In the genomic region with DNA sequence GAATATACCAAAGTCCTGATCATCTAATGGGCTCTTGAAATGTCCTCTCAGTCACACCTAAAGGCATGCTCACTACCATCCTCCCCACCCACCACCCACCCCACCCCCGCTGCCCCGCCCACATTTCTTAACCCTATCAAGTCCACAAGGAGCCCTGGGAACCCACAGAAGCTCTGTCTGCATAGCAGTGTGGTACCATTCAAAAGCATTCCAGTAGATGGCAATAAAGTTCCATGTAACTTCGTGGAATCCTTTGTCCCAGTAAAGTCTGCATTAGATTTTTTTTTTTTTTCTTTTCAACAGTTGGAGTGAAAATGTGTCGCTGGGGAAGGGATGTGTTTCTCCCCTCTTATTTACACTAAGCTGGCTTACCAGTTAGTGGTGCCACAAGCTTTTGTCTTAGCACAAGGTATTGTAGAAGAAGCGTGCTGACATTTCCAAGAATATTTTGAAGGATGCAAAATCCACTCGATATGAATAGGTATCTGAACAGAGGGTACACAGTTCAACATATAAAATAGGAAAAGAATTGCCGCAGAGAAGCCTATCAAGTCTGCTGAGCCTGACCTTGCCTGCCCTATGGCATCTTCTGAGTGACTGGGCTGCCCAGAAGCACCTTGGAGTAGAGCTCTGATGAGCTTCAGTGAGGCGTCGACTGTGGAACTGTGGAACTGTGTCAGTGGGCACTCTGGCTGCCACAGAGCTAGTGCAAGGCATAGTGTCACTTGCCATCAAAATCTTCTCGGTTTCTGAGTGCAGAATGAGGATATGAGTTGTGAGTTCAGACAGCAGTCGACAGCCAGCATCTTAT, we compare ENCODE assay signal across 8 mouse cellular contexts.
DNase-seq lines count a peak whose midpoint lies in the region; ATAC-seq lines count a peak whose summit lies in the region.

No protein-coding gene starts in this region.

- peak overlapping the region; percentile 7; the same call in 1 of the 2 replicates for H3K9ac ChIP-seq in midbrain, embryonic 15.5 days

- no peaks in the 10 kb centered on the region for H3K36me3 ChIP-seq in midbrain, embryonic 15.5 days (replicated peaks)

- H3K27me3 ChIP-seq in midbrain, embryonic 15.5 days (replicated peaks), result 0 out of 2 replicates have a peak, but pooled peaks cover 3% of the 10 kb centered on the region

- H3K27ac ChIP-seq in midbrain, embryonic 15.5 days, result peak overlapping the region; percentile 30; the same call in 1 of the 2 replicates

- DNase-seq in frontal cortex, postnatal 14 days (ENCODE audit: low spot score in 2 of 2), result no peak
- peak; percentile 17 to 18 for DNase-seq in right cerebral cortex, adult 2 months (ENCODE audit: low spot score in 2 of 2)
- no peak for DNase-seq in right cerebral cortex, postnatal 14 days
- DNase-seq in hindlimb bud, embryonic 11.5 days (ENCODE audit: extremely low spot score, low read depth, low spot score), result peak; percentile 12
- no peak for DNase-seq in thymus, postnatal 4 days

- peak overlapping the region; percentile 30 for H3K4me2 ChIP-seq in midbrain, embryonic 15.5 days

- peak; percentile 72 for ATAC-seq in frontal cortex, adult (ENCODE audit: low TSS enrichment)
- ATAC-seq in midbrain, embryonic 15.5 days (replicated peaks), result peak; percentile 94
- ATAC-seq in erythroid progenitor cell, adult 5-6 weeks (replicated peaks; ENCODE audit: low FRiP score, poor library complexity, severe bottlenecking), result no peak

- H3K4me1 ChIP-seq in midbrain, embryonic 15.5 days, result peaks cover 8% of the 10 kb centered on the region; the same call in 1 of the 2 replicates

- no peak overlapping the region for H3K4me3 ChIP-seq in midbrain, embryonic 15.5 days

- H3K9me3 ChIP-seq in midbrain, embryonic 15.5 days, result no peaks in the 10 kb centered on the region

- 16% methylated on average over 11 of the region's 11 CpGs for WGBS in midbrain, embryonic 15.5 days

Comparison
In these comparisons a context has a peak if more than half of its experiments do, and no peak if none do; other contexts are left out.
1. DNase-seq: peak in right cerebral cortex, adult 2 months (2 of 2) and hindlimb bud, embryonic 11.5 days (single experiment); none in frontal cortex, postnatal 14 days (0 of 2), right cerebral cortex, postnatal 14 days (single experiment) and thymus, postnatal 4 days (single experiment).